Mouse (Mus musculus) kidney, adult 2 months (tissue): ENCODE measurements around the gene Lrrc71.

ENCODE experiments used
- CTCF ChIP-seq: fragments of 200-500 bp; conservative IDR thresholded peaks from 2 replicates; pipeline ENCODE4 v1.5.1; 2011; ENCODE audit warnings: low read depth, mild to moderate bottlenecking, control low read depth, low read length, moderate library complexity, mixed read lengths; ENCODE audit not compliant: insufficient read depth, insufficient read length
- POLR2A ChIP-seq: fragments of 200-500 bp; IDR thresholded peaks from one replicate; pipeline ENCODE4 v1.6.1; 2011; ENCODE audit warnings: low read depth, low read length, control low read depth

GRCm38 (mm10) chr3:87785626-87786214 is 37.3 kb upstream of the Lrrc71 start:
- TF ChIP-seq POLR2A (no peak), CTCF (no peak)
